Mouse (Mus musculus) hematopoietic stem cell, adult 5-6 weeks (primary cell): ENCODE measurements around the gene Tpcn1. TPM values are rescaled to one million over a fixed set of nuclear protein-coding genes. Genes with fewer than 3 reads are reported as not detected.
A peak's percentile ranks its signal among the peaks of the same experiment; 100 is the strongest.

Experiments
- ATAC-seq, 2 experiments: fragments of 125-278 bp in 1 of 2; replicated peaks in 1 of 2; 2 replicates each; pipeline ENCODE4 v1.8.0; 2016 to 2017; ENCODE audit warnings: inconsistent platforms in 2 of 2, mild to moderate bottlenecking in 2 of 2, moderate number of reproducible peaks in 2 of 2, low read depth in 1 of 2, moderate TSS enrichment in 1 of 2; ENCODE audit not compliant: low FRiP score in 2 of 2, poor library complexity in 2 of 2, severe bottlenecking in 2 of 2, insufficient read depth in 1 of 2, low TSS enrichment in 1 of 2
- total RNA-seq: library from RNA; stranded (forward); fragments of 172-1452, 232-1000 nt; gene quantifications from 2 replicates; pipeline ENCODE4 v1.2.3, GENCODE M21; 2017

Tpcn1 gene
- total RNA-seq, 1 experiment from 2014 or later, result 9.8 TPM

DNA sequence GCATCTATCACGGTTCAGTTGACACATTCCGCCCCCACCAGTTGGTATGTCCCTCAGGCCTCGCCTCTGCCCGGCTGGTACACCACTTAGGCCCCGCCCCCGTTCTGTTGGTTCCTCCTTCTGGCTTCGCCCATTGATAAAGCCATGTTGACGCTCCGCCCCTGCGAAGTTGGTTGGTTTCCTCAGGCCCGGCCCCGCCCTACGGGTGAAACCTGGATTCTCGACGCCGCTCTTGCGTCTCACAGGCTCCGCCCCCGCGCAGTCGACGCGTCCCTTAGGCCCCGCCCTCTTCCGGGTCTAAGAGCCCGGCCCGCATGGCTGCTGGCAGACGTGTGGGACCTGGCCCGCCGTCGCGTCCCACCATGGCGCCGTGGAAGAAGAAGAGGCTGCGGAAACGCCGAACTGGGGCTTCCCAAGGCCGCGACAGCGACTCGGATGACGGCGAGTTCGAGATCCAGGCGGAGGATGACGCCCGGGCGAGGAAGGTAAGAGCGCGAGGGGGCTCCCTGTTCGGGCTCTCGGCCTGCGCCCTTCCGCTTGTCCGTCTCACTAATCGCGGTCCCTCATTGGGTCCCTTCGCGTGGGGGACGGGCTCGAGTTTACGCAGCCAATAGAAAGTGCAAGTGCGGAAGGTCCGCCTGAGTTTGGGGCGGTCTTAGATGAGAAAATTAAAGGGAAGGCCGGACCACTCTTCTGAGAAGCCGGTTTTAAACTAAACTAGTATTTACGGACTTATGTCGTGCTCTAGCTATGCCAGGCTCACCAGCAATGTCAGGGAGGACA lies 24.5 kb upstream of the Tpcn1 start:
- ATAC-seq, result peak; percentile 91 to 92

DNA sequence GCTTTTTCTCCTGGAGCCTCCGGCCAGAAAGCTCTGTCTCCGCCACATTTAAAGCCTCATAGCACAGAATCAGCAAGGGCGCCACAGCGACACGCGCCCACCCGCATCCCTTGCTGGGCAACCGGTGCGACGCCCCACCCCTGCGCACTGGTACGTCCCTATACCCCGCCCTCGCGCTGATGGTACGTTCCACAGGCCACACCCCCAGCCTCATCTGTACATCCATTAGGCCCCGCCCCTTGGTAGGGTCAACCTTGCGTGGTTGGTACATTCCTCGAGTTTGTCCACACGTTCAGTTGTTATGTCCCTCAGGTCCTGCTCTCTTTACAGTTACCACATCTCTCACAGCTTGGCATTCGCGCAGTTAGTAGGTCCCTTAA lies 24.0 kb upstream of the Tpcn1 start, which contains the start of the genes Rita1 and Ddx54:
TSS of gene Rita1 (minus strand) at position 148 of the 380 bp plus-strand sequence.
TSS of gene Ddx54 (plus strand) at position 298 of the 380 bp plus-strand sequence.
- peak; percentile 75 for ATAC-seq

DNA sequence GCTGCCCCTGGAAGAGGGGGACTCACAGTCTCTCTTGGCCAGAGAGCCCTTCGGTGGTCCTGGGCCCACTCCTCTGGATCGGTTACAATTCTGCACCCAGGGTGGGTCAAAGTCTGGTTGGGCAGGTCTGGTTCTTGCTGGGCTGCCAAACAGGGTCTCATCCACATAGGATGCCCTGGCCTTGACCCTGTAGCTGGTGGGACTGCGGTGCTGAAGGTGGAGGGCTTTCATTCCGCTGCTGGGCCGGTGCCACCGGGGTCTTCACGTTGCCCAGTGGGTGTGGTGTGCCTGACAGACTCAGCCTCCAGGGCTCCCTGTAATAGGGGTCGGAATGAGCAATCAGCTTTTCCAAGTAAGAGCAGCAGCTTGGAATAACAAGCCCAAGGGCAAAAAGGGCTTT lies 22.9 kb upstream of the Tpcn1 start:
- no peak for ATAC-seq

- ATAC-seq, result no peak
Measured at GRCm38 (mm10) chr5:120610906-120611305, 22.4 kb upstream of the Tpcn1 start.

- ATAC-seq, result no peak
Measured at GRCm38 (mm10) chr5:120609246-120609775, 20.8 kb upstream of the Tpcn1 start.

DNA sequence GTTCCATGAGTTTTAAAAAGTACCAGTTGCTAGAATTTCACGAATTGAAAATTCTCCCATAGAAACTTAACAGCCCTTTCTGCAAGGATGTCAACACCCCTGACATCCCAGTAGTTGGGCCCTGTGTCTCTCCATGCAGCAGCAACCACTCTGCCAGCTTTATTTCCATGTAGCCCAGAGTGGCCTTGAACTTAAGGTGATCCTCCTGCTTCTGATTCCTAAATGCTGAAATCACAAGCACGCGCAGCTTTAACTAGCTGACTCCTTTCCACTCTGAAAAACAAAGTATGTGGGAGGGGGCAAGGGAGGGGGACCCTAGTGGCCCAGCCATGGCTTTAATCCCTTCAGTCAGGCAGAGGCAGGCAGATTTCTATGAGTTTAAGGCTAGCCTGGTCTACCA lies 18.9 kb upstream of the Tpcn1 start:
- ATAC-seq, result no peak

DNA sequence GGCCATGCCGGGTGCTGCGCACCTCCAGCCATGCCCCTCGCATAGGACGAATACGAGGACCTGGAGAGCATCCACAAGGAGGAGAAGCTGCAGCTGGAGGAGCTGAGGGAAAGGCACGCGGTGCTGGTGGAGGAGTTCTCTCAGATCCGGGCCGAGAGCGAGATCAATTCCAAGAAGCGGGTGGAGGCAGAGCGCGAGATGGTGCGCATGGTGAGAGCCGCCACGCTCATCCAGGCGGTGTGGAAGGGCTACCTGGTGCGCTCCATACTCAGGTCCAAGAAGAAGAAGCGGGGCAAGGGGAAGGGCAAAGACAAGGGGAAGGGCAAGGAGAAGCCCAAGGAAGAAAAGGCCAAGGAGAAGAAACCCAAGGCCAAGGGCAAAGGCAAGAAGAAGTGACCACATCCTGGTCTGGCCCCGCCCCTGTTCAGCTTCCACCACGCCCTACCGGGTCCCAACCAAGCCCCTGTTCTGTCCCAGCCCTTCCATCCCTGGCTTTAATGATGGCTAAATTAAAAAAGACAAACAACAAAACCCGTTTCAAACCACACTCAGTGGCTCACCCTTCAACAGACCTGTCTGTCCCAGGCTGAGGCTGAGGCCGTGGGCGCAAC lies 18.2 kb upstream of the Tpcn1 start:
- ATAC-seq, result no peak

- peak; percentile 66 to 73; a peak in 3 of 4 replicates for ATAC-seq
Measured at GRCm38 (mm10) chr5:120605688-120606087, 17.2 kb upstream of the Tpcn1 start.

GRCm38 (mm10) chr5:120605241-120605661 lies 16.8 kb upstream of the Tpcn1 start:
- no peak for ATAC-seq

DNA sequence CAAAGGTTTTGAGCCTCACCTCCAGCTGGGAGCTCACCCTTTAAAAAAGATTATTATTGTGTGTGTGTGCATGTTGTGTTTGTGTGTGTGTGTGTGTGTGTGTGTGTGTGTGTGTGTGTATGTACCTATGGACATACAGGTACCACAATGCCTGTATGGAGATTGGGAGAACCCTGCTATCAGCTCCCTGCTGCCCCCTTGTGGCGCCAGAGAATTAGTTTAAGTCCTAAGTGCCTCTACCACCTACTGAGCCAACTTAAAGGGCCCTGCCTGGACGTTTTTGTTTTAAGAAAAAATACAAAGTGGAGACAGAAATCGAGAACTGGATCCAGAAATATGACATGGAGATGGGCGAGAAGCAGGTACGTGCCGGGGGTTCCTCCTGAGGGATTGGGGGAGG lies 16.4 kb upstream of the Tpcn1 start:
- ATAC-seq, result peak; percentile 62 to 67; a peak in 2 of 4 replicates

GRCm38 (mm10) chr5:120603515-120603914 lies 15.0 kb upstream of the Tpcn1 start:
- no peak for ATAC-seq

DNA sequence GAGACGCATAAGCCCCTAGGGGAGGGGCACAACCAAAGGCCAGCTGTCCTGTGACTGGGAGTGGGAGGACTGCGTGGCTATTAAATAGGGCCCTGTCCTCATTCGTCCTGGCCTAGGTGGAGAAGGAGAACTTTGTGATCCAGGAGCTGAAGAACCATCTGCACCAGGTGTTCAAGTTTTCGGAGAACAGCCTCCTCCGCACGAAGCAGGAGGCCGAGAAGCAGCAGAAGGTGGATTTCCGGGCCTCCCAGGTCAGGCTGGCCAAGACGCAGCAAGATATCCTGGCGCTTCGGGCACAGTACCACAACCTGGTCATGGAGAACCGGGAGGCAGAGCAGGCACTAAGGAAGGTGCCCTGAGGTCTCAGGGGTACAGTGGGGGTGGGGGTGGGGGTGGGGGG lies 13.7 kb upstream of the Tpcn1 start:
- ATAC-seq, result no peak

GRCm38 (mm10) chr5:120600946-120601668 lies 12.6 kb upstream of the Tpcn1 start:
- no peak for ATAC-seq

- ATAC-seq, result 0 out of 4 replicates have a peak, but pooled peaks have one; percentile 16 to 32
Measured at GRCm38 (mm10) chr5:120599625-120600024, 11.2 kb upstream of the Tpcn1 start.

DNA sequence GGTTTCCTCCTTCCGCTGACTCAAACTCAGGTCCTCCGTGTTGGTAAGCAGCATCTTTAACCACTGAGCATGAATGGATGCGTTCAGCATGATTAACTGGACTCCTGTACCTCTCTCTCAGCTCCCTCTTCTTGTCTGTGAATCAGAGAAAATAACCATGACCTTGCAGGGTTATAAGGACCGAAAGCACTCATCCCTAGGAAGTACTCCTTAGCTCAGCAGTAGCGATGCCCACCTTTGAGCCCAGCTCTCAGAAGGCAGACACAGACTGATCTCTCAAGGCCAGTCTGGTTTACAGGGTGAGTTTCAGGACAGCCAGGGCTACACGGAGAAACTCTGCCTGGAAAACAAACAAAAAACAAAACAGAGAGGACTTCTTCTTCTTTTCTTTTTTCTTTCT lies 6.0 kb upstream of the Tpcn1 start:
- no peak for ATAC-seq

- ATAC-seq, result no peak
Measured at GRCm38 (mm10) chr5:120592141-120592540, 3.7 kb upstream of the Tpcn1 start.

DNA sequence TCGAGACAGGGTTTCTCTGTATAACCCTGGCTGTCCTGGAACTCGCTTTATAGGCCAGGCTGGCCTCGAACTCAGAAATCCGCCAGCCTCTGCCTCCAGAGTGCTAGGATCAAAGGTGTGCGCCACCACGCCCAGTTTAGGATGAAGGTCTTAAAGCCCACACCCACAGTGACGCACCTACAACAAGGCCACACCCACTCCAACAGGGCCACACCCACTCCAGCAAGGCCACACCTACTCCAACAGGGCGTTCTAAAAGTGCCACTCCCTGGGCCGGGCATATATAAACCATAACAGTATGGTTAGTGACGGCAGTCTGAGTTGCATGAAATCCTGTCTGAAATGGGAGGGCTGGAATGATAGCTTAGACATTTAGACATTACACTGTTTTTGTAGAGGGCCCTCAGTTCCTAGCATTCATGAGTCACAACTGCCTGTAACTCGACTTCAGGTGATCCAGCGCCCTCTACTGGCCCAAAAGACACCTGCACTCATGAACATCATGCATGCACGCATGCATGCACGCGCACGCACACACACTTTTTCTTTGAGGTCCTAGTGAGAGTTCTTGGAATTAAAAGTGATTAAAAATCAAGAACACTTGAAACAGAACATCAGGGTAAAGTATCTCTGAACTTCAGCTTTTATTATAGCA lies 2.0 kb upstream of the Tpcn1 start:
- ATAC-seq, result no peak
